Mouse (Mus musculus): ENCODE data around the gene Sumo2. TPM values are rescaled to one million over a fixed set of nuclear protein-coding genes. Genes with fewer than 3 reads are reported as not detected.

The Sumo2 gene
- polyA plus RNA-seq, 1 experiment, result 85.2 TPM

- TF ChIP-seq POLR2A (IDR thresholded peaks at IDR 0.05; ENCODE audit: low read depth, low read length), result no peak
- no peak for TF ChIP-seq CTCF (conservative IDR thresholded peaks at IDR 0.05; ENCODE audit: insufficient read depth, insufficient read length, low read depth, low read length)
- Histone ChIP-seq H3K4me3 (ENCODE audit: insufficient read depth, low read depth, low read length) (peak overlapping the region; percentile 84), H3K27ac (ENCODE audit: insufficient read depth, low read depth, low read length) (no peak overlapping the region), H3K4me1 (ENCODE audit: control insufficient read depth, insufficient read depth, low read length) (peaks cover 3% of the 10 kb centered on the region), H3K27me3 (replicated peaks; ENCODE audit: control insufficient read depth, insufficient read depth, low read length) (no peaks in the 10 kb centered on the region), H3K36me3 (ENCODE audit: control insufficient read depth, insufficient read depth, low read length) (no peaks in the 10 kb centered on the region)
- WGBS, result 30% methylated on average over 8 of the region's 8 CpGs
- DNase-seq, result peak; percentile 24
Measured at GRCm38 (mm10) chr11:115512407-115513183, 23.5 kb downstream of the Sumo2 start.

DNA sequence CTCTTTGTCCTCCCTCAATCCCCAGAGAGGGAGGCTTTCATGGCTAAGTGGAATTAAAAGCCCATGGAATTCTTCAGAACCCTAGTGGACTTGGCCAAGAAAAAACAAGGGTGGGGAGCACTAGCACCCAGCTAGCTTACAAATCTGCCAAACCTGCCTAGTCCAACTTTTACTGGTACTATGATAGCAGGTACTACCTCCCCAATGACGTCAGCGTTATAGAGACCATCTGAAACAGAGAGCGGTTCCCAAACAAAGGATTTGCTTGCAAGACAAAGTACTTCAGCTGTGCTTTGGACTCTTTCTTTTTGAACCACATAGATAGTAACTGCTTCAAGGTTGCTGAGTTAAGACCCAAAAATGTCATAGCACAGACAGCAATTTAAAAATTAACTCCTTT lies 24.1 kb downstream of the Sumo2 start:
- H3K4me1 ChIP-seq (ENCODE audit: control insufficient read depth, insufficient read depth, low read length), result peaks cover 3% of the 10 kb centered on the region
- no peak overlapping the region for H3K4me3 ChIP-seq (ENCODE audit: insufficient read depth, low read depth, low read length)
- no peak overlapping the region for H3K27ac ChIP-seq (ENCODE audit: insufficient read depth, low read depth, low read length)

GRCm38 (mm10) chr11:115511121-115511520 lies 25.0 kb downstream of the Sumo2 start:
- Histone ChIP-seq H3K36me3 (ENCODE audit: control insufficient read depth, insufficient read depth, low read length) (no peaks in the 10 kb centered on the region), H3K4me1 (ENCODE audit: control insufficient read depth, insufficient read depth, low read length) (peaks cover 3% of the 10 kb centered on the region), H3K27me3 (replicated peaks; ENCODE audit: control insufficient read depth, insufficient read depth, low read length) (no peaks in the 10 kb centered on the region), H3K27ac (ENCODE audit: insufficient read depth, low read depth, low read length) (no peak overlapping the region), H3K4me3 (ENCODE audit: insufficient read depth, low read depth, low read length) (no peak overlapping the region)
- 100% methylated on average over 2 of the region's 2 CpGs for WGBS
- TF ChIP-seq CTCF (conservative IDR thresholded peaks at IDR 0.05; ENCODE audit: insufficient read depth, insufficient read length, low read depth, low read length) (no peak), POLR2A (IDR thresholded peaks at IDR 0.05; ENCODE audit: low read depth, low read length) (no peak)
- no peak for DNase-seq

More for the DNA sequence above, 24.1 kb downstream of the Sumo2 start:
- no peak for TF ChIP-seq POLR2A (IDR thresholded peaks at IDR 0.05; ENCODE audit: low read depth, low read length)
- TF ChIP-seq CTCF (conservative IDR thresholded peaks at IDR 0.05; ENCODE audit: insufficient read depth, insufficient read length, low read depth, low read length), result no peak
- H3K36me3 ChIP-seq (ENCODE audit: control insufficient read depth, insufficient read depth, low read length), result no peaks in the 10 kb centered on the region
- WGBS, result 46% methylated on average over 3 of the region's 3 CpGs
- H3K27me3 ChIP-seq (replicated peaks; ENCODE audit: control insufficient read depth, insufficient read depth, low read length), result no peaks in the 10 kb centered on the region
- no peak for DNase-seq

DNA sequence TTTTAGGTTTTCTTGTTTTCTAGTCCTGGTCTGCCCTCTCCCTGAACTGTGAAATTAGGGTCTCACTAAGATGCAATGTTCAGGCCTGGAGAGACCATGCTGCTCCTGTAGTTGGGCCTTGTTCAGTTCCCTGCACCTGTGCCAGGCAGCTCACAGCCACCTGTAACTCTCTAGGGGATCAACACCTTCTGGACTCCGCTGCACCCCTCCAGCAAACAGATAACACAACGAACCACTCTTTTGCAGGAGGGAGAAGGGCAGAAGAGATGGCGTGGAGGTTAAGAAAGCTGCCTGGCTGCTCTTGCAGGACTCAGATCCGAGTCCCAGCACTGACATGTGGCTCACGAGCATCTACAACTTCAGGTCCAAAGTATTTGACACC lies 25.6 kb downstream of the Sumo2 start:
- 90% methylated on average over 5 of the region's 5 CpGs for WGBS

DNA sequence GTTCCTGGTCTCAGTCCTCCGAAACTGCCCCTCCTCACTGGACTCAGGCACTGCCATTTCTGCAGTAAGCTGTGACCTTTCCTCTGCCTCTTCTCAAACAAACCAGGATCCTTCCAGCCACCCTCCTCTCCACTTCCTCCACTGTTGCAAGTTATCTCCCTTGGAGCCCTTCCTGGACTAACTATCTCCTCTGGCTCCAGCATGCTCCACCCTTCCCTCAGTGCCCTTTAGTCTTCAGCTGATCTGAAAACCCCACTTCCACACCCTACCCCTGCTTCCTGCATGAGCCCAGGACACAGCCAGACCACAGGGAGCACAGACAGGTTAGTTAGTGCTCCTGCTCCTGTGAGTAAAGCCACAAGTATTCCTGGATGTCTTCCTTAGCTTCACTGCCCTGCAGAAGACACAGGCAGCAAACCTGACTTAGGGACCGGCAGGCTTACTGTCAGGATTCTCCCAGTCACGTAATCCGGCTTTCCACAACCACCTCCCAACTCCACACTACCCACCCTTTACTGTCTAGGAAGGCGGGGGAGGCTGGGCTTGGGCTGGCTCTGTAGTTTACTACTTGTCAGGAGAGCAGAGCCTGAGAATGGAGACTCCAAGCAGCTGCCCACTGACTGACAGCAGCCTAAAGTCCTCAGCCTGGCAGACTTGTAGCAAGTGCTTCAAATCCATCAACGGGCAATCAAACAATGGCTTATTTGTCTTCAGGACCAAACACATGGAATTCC lies 26.1 kb downstream of the Sumo2 start:
- DNase-seq, result no peak
- H3K27ac ChIP-seq (ENCODE audit: insufficient read depth, low read depth, low read length), result no peak overlapping the region
- H3K4me3 ChIP-seq (ENCODE audit: insufficient read depth, low read depth, low read length), result no peak overlapping the region
- WGBS, result 65% methylated on average over 6 of the region's 6 CpGs
- peaks cover 3% of the 10 kb centered on the region for H3K4me1 ChIP-seq (ENCODE audit: control insufficient read depth, insufficient read depth, low read length)
- H3K36me3 ChIP-seq (ENCODE audit: control insufficient read depth, insufficient read depth, low read length), result no peaks in the 10 kb centered on the region
- no peaks in the 10 kb centered on the region for H3K27me3 ChIP-seq (replicated peaks; ENCODE audit: control insufficient read depth, insufficient read depth, low read length)
- TF ChIP-seq CTCF (conservative IDR thresholded peaks at IDR 0.05; ENCODE audit: insufficient read depth, insufficient read length, low read depth, low read length) (no peak), POLR2A (IDR thresholded peaks at IDR 0.05; ENCODE audit: low read depth, low read length) (no peak)

More for the DNA sequence above, 25.6 kb downstream of the Sumo2 start:
- Histone ChIP-seq H3K36me3 (ENCODE audit: control insufficient read depth, insufficient read depth, low read length) (no peaks in the 10 kb centered on the region), H3K4me3 (ENCODE audit: insufficient read depth, low read depth, low read length) (no peak overlapping the region), H3K27me3 (replicated peaks; ENCODE audit: control insufficient read depth, insufficient read depth, low read length) (no peaks in the 10 kb centered on the region), H3K27ac (ENCODE audit: insufficient read depth, low read depth, low read length) (no peak overlapping the region), H3K4me1 (ENCODE audit: control insufficient read depth, insufficient read depth, low read length) (peaks cover 3% of the 10 kb centered on the region)
- no peak for DNase-seq
- TF ChIP-seq CTCF (conservative IDR thresholded peaks at IDR 0.05; ENCODE audit: insufficient read depth, insufficient read length, low read depth, low read length), result no peak

DNA sequence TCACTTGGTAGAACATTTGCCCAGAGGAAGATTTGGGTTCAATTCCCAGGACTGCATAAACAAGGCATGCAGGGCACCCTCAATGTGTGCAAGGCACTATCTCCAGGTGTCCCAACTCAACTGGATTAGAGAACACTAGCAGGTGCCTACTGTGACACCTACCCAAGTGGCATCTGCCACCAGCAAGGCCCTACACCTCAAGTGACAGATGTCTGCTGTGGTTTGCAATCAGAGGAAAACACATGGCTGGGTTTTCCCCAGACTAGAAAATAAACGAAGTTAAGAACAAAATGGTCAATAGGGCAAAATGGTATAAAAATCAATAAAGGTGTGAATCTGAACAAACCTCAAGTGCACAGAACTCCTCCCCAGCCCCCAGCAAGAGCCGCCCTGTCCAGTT lies 28.0 kb downstream of the Sumo2 start:
- no peak for TF ChIP-seq POLR2A (IDR thresholded peaks at IDR 0.05; ENCODE audit: low read depth, low read length)
- TF ChIP-seq CTCF (conservative IDR thresholded peaks at IDR 0.05; ENCODE audit: insufficient read depth, insufficient read length, low read depth, low read length), result no peak
- Histone ChIP-seq H3K4me3 (ENCODE audit: insufficient read depth, low read depth, low read length) (no peak overlapping the region), H3K27ac (ENCODE audit: insufficient read depth, low read depth, low read length) (no peak overlapping the region), H3K27me3 (replicated peaks; ENCODE audit: control insufficient read depth, insufficient read depth, low read length) (no peaks in the 10 kb centered on the region), H3K36me3 (ENCODE audit: control insufficient read depth, insufficient read depth, low read length) (no peaks in the 10 kb centered on the region), H3K4me1 (ENCODE audit: control insufficient read depth, insufficient read depth, low read length) (peaks cover 3% of the 10 kb centered on the region)
- DNase-seq, result no peak
- WGBS, result 76% methylated on average over 2 of the region's 2 CpGs

DNA sequence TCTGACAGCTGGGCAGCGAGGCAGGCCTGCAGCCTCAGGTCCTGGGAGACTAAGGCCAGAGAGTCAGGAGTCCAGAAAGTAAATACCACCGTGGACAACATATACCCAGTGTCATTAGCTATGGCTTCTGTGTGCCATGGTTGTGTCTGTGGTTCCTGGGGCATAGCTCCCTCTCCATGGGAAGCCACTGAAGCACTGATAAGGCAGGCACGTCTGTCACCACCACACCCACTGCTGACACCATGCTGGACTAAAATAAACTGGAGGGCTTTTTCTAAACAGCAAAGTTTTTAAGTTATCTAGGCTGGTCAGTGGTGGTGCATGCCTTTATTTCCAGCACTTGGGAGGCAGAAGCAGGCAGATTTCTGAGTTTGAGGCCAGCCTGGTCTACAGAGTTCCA lies 29.5 kb downstream of the Sumo2 start:
- no peaks in the 10 kb centered on the region for H3K36me3 ChIP-seq (ENCODE audit: control insufficient read depth, insufficient read depth, low read length)
- no peak for TF ChIP-seq CTCF (conservative IDR thresholded peaks at IDR 0.05; ENCODE audit: insufficient read depth, insufficient read length, low read depth, low read length)
- no peak for TF ChIP-seq POLR2A (IDR thresholded peaks at IDR 0.05; ENCODE audit: low read depth, low read length)
- no peak overlapping the region for H3K4me3 ChIP-seq (ENCODE audit: insufficient read depth, low read depth, low read length)
- WGBS, result 85% methylated on average over 3 of the region's 3 CpGs
- DNase-seq, result no peak
- H3K27me3 ChIP-seq (replicated peaks; ENCODE audit: control insufficient read depth, insufficient read depth, low read length), result no peaks in the 10 kb centered on the region
- H3K4me1 ChIP-seq (ENCODE audit: control insufficient read depth, insufficient read depth, low read length), result no peaks in the 10 kb centered on the region
- H3K27ac ChIP-seq (ENCODE audit: insufficient read depth, low read depth, low read length), result no peak overlapping the region
